Mouse (Mus musculus) liver, embryonic 14.5 days (tissue): ENCODE measurements around the gene Slc22a7. TPM values are rescaled to one million over a fixed set of nuclear protein-coding genes. Genes with fewer than 3 reads are reported as not detected.

Source experiments
- ATAC-seq: fragments of 200-750 bp; cut with Nextera tagmentation; 2 replicates; pipeline ENCODE4 v1.8.0; 2017; ENCODE audit warnings: moderate number of reproducible peaks, mild to moderate bottlenecking, moderate library complexity; ENCODE audit not compliant: insufficient read depth
- DNase-seq, 3 experiments: peaks; one replicate each; pipeline ENCODE4 v3.0.0-alpha.2; 2012 to 2013; ENCODE audit warnings: low read depth in 3 of 3, low spot score in 3 of 3
- H3K27ac ChIP-seq: fragments of 300-500 bp; sonication (generic); 2 replicates; pipeline ENCODE4 v1.5.1; 2014; ENCODE audit warnings: moderate library complexity, mild to moderate bottlenecking, control low read depth, inconsistent platforms
- H3K27me3 ChIP-seq: fragments of 300-500 bp; sonication (generic); 2 replicates; pipeline ENCODE4 v1.6.1; 2014; ENCODE audit warnings: mild to moderate bottlenecking, low read length, moderate library complexity; ENCODE audit not compliant: control insufficient read depth, insufficient read depth
- H3K36me3 ChIP-seq: fragments of 300-500 bp; sonication (generic); replicated peaks from 2 replicates; pipeline ENCODE4 v1.6.1; 2014; ENCODE audit warnings: low read depth; ENCODE audit not compliant: control insufficient read depth, insufficient read depth
- H3K4me1 ChIP-seq, 2 experiments: fragments of 200-500 bp in 1 of 2; fragments of 300-500 bp in 1 of 2; sonication (generic) in 1 of 2; replicated peaks; 2 replicates each; pipeline ENCODE4 v1.6.1; 2012 to 2014; ENCODE audit warnings: antibody characterized with exemption in 1 of 2, inconsistent platforms in 1 of 2, low read length in 1 of 2; ENCODE audit not compliant: control insufficient read depth in 2 of 2, insufficient read depth in 2 of 2
- H3K4me2 ChIP-seq: fragments of 300-500 bp; sonication (generic); 2 replicates; pipeline ENCODE4 v1.6.1; 2014; ENCODE audit warnings: low read depth, mild to moderate bottlenecking, control low read depth, moderate library complexity
- H3K4me3 ChIP-seq, 2 experiments: fragments of 200-500 bp in 1 of 2; fragments of 300-500 bp in 1 of 2; sonication (generic) in 1 of 2; 2 replicates each; pipeline ENCODE4 v1.5.1; 2012 to 2014; ENCODE audit warnings: low read depth in 2 of 2, low read length in 2 of 2, mild to moderate bottlenecking in 2 of 2, control low read depth in 1 of 2, inconsistent platforms in 1 of 2, moderate library complexity in 1 of 2; ENCODE audit not compliant: insufficient read depth in 1 of 2
- H3K9ac ChIP-seq: fragments of 300-500 bp; sonication (generic); replicated peaks from 2 replicates; pipeline ENCODE4 v1.6.1; 2014; ENCODE audit warnings: mild to moderate bottlenecking, control low read depth, moderate library complexity
- H3K9me3 ChIP-seq: fragments of 300-500 bp; sonication (generic); 2 replicates; pipeline ENCODE4 v1.6.1; 2016; ENCODE audit warnings: low read length, mixed read lengths; ENCODE audit not compliant: control insufficient read depth
- CTCF ChIP-seq: IDR thresholded peaks from 2 replicates; pipeline ENCODE4 v1.5.1; 2016; ENCODE audit warnings: antibody characterized with exemption, low read depth, control low read depth
- EP300 ChIP-seq: IDR thresholded peaks from 2 replicates; pipeline ENCODE4 v1.6.1; 2016; ENCODE audit warnings: antibody characterized with exemption, low read depth
- WGBS: fragments of 180-500 bp; shearing (Covaris S2); extraction: QIAGEN DNeasy Blood & Tissue Kit; methylation state at CpG from one replicate; pipeline ENCODE4 v1.1.7; 2014; ENCODE audit not compliant: insufficient replicate concordance; 5-methylcytosine and 5-hydroxymethylcytosine counted together
- polyA plus RNA-seq, 2 experiments: library from polyadenylated mRNA; depleted of rRNA in 1 of 2; stranded (reverse) in 1 of 2; unstranded in 1 of 2; fragments of >200 nt; fragmentation: Nextera tagmentation in 1 of 2; extraction: Ambion mirVana in 1 of 2; gene quantifications; 2 replicates each; pipeline versions ENCODE4 v1.2.1 to v1.2.3; 2012 to 2014

Slc22a7 gene
- polyA plus RNA-seq, 2 experiments = 0.04 TPM; not detected in 1

- H3K9me3 ChIP-seq = no peaks in the 10 kb centered on the region
- WGBS = 1% methylated on average over 16 of the region's 16 CpGs
- DNase-seq (no peak), ATAC-seq (no peak)
- no peak for TF ChIP-seq EP300
- no peak for TF ChIP-seq CTCF
- H3K36me3 ChIP-seq = no peaks in the 10 kb centered on the region
- H3K4me1 ChIP-seq = no peaks in the 10 kb centered on the region; a peak in 1 of 4 replicates
- peak overlapping the region; percentile 3 to 25; a peak in 2 of 4 replicates for H3K4me3 ChIP-seq
- H3K27ac ChIP-seq = no peak overlapping the region
- H3K4me2 ChIP-seq = peak overlapping the region; percentile 44
- no peak overlapping the region for H3K9ac ChIP-seq
- H3K27me3 ChIP-seq = peaks cover 52% of the 10 kb centered on the region
Observed at GRCm38 (mm10) chr17:46483561-46484001, 45.3 kb upstream of the Slc22a7 start.

GRCm38 (mm10) chr17:46477286-46477685 lies 39.0 kb upstream of the Slc22a7 start:
- H3K27me3 ChIP-seq = no peaks in the 10 kb centered on the region
- DNase-seq (no peak), ATAC-seq (no peak)
- no peak for TF ChIP-seq EP300
- no peak overlapping the region for H3K4me3 ChIP-seq
- no peak overlapping the region for H3K4me2 ChIP-seq
- H3K36me3 ChIP-seq = no peaks in the 10 kb centered on the region
- no peaks in the 10 kb centered on the region for H3K4me1 ChIP-seq
- H3K9me3 ChIP-seq = no peaks in the 10 kb centered on the region
- no peak overlapping the region for H3K9ac ChIP-seq
- no peak overlapping the region for H3K27ac ChIP-seq
- WGBS = 73% methylated on average over 15 of the region's 15 CpGs

- no peaks in the 10 kb centered on the region for H3K9me3 ChIP-seq
- no peak overlapping the region for H3K4me3 ChIP-seq
- no peaks in the 10 kb centered on the region for H3K4me1 ChIP-seq
- 54% methylated on average over 8 of the region's 8 CpGs for WGBS
- no peak for TF ChIP-seq EP300
- TF ChIP-seq CTCF = no peak
- H3K27ac ChIP-seq = no peak overlapping the region
- ATAC-seq (no peak), DNase-seq (no peak)
- H3K9ac ChIP-seq = no peak overlapping the region
- H3K36me3 ChIP-seq = no peaks in the 10 kb centered on the region
- H3K4me2 ChIP-seq = no peak overlapping the region
- no peaks in the 10 kb centered on the region for H3K27me3 ChIP-seq
Observed at GRCm38 (mm10) chr17:46476601-46477000, 38.3 kb upstream of the Slc22a7 start.

- H3K9me3 ChIP-seq = no peaks in the 10 kb centered on the region
- H3K27ac ChIP-seq = no peak overlapping the region
- no peak for ATAC-seq
- no peak overlapping the region for H3K9ac ChIP-seq
- no peaks in the 10 kb centered on the region for H3K27me3 ChIP-seq
- DNase-seq = no peak
- TF ChIP-seq CTCF (no peak), EP300 (no peak)
- no peaks in the 10 kb centered on the region; a peak in 1 of 4 replicates for H3K4me1 ChIP-seq
- H3K36me3 ChIP-seq = no peaks in the 10 kb centered on the region
- H3K4me2 ChIP-seq = no peak overlapping the region
- H3K4me3 ChIP-seq = no peak overlapping the region
- WGBS = 64% methylated on average over 9 of the region's 9 CpGs
Observed at GRCm38 (mm10) chr17:46467830-46468229, 29.6 kb upstream of the Slc22a7 start.

- DNase-seq = no peak
- peaks cover 0 to 2% of the 10 kb centered on the region in 2 experiments; a peak in 1 of 4 replicates for H3K4me1 ChIP-seq
- H3K27ac ChIP-seq = no peak overlapping the region
- no peak overlapping the region for H3K4me2 ChIP-seq
- no peak for ATAC-seq
- 64% methylated on average over 5 of the region's 5 CpGs for WGBS
- H3K9ac ChIP-seq = no peak overlapping the region
- no peaks in the 10 kb centered on the region for H3K9me3 ChIP-seq
- no peaks in the 10 kb centered on the region for H3K36me3 ChIP-seq
- TF ChIP-seq EP300 (no peak), CTCF (no peak)
- peaks cover 24% of the 10 kb centered on the region for H3K27me3 ChIP-seq
- no peak overlapping the region for H3K4me3 ChIP-seq
Observed at GRCm38 (mm10) chr17:46462226-46462625, 24.0 kb upstream of the Slc22a7 start.
